Mouse (Mus musculus): ENCODE results near the gene Rft1. TPM values are rescaled to one million over a fixed set of nuclear protein-coding genes. Genes with fewer than 3 reads are reported as not detected.

The Rft1 gene
- polyA plus RNA-seq, 1 experiment from 2014 or later = 7.0 TPM

DNA sequence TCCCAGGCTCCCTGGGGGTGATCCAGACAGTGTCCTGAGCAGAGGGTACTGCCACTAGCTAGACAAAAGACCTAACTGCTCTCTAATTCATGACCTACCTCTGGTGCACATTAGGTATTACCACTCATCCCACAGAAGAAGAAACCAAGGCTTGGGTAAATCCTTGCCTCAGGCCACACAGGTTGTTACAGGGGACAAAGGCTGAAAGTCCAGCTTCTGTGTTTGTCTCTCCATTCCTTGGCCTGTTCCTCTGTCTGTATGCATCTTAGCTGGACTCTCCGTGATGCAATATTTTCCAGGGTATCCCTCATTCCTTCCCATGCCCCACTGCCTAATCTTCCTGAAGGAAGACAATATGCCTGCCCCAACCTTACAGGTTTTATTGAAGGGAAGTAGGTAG lies 19.7 kb upstream of the Rft1 start:
- no peak for DNase-seq
- Histone ChIP-seq H3K9me3 (ENCODE audit: low read length) (no peaks in the 10 kb centered on the region), H3K27me3 (ENCODE audit: insufficient read depth, low read length) (no peaks in the 10 kb centered on the region), H3K36me3 (replicated peaks; ENCODE audit: insufficient read depth, low read length) (no peaks in the 10 kb centered on the region), H3K4me1 (ENCODE audit: insufficient read depth) (peaks cover 12% of the 10 kb centered on the region), H3K9ac (replicated peaks) (no peak overlapping the region), H3K4me2 (ENCODE audit: low read depth, low read length) (no peak overlapping the region), H3K4me3 (ENCODE audit: low read depth, low read length) (no peak overlapping the region), H3K27ac (ENCODE audit: low read depth) (no peak overlapping the region)
- TF ChIP-seq EP300 (IDR thresholded peaks at IDR 0.05; ENCODE audit: low read depth) = no peak
- TF ChIP-seq CTCF (IDR thresholded peaks at IDR 0.05; ENCODE audit: low read depth) = no peak
- no peak for ATAC-seq
- WGBS (ENCODE audit: insufficient replicate concordance) = 82% methylated on average over 1 of the region's 1 CpGs

DNA sequence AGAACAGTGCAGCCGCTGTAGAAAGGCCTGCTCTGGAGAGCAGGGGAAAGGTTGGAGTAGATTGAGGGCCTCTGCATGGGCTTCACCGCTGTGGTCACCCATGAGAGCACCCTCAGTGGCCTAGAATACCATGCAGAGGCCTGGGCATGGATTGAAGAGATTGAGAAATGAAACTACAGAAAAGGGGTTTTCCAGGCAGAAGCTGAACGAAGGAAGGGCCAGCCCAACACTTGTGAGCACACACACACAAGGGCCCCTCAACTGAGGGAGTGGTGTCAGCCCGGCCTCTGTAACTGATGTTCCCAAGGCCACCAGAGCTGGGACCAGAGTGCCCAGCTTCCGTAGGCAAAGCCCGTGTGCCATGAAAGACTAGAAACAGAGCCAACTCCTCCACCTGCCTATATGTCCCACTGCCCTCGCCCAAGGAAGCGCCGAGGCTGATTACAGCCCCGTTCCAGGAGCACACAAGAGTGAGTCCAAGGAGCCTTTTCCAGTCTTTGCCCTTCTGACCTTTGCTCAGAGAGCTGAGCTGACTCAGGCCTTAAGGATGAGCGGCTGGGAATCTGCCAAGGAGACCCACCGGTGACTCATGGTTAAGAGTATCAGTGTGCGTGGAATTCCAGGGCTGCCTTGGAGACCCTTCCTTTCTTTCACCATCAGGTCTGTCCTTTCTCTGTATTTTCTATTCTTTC lies 18.8 kb upstream of the Rft1 start:
- Histone ChIP-seq H3K4me2 (ENCODE audit: low read depth, low read length) (no peak overlapping the region), H3K9ac (replicated peaks) (no peak overlapping the region), H3K27ac (ENCODE audit: low read depth) (no peak overlapping the region), H3K4me1 (ENCODE audit: insufficient read depth) (peaks cover 10% of the 10 kb centered on the region), H3K36me3 (replicated peaks; ENCODE audit: insufficient read depth, low read length) (no peaks in the 10 kb centered on the region), H3K27me3 (ENCODE audit: insufficient read depth, low read length) (no peaks in the 10 kb centered on the region), H3K4me3 (ENCODE audit: low read depth, low read length) (no peak overlapping the region), H3K9me3 (ENCODE audit: low read length) (no peaks in the 10 kb centered on the region)
- DNase-seq = no peak
- ATAC-seq = 0 out of 2 replicates have a peak, but pooled peaks have one; percentile 12
- WGBS (ENCODE audit: insufficient replicate concordance) = 75% methylated on average over 13 of the region's 13 CpGs
- TF ChIP-seq EP300 (IDR thresholded peaks at IDR 0.05; ENCODE audit: low read depth) = no peak
- TF ChIP-seq CTCF (IDR thresholded peaks at IDR 0.05; ENCODE audit: low read depth) = no peak

DNA sequence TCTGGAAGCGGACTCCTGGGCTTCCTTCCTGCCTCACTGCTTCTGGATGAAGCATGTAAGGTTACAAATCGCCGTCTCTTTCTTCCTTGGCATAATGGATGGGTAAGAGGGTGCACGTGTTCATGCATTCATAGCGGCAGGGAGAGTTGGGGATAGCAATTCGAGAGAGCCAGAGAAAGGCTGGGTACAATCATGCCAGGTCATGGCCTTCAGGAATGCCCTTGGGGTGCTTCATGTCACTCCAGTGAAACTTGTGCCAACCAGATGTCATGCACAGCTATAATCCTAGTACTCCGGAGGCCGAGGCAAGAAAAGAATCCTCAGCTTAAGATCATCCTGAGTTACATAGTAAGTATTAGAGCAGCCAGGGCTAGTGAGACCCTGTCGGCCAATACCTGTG lies 17.7 kb upstream of the Rft1 start:
- ATAC-seq (no peak), DNase-seq (no peak)
- WGBS (ENCODE audit: insufficient replicate concordance) = 79% methylated on average over 9 of the region's 9 CpGs

DNA sequence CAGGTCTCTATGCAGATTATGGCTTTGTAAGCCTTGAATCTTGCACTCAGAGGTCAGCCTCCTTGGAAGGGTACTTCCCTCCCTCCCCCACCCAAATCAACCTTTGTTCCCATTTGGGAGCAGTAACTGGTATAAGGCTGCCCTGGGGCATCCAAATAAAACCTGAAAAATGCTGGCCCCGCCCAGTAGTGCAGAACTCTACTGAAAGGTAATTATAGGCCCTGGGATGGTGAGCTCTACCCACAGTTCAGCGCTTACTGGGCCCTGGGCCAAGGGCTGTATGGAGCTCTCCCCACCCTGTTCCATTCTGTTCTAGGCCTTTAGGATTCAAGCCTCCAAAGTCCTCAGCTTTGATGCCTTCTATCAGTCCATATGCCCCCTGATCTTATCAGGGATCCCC lies 17.1 kb upstream of the Rft1 start:
- Histone ChIP-seq H3K36me3 (replicated peaks; ENCODE audit: insufficient read depth, low read length) (no peaks in the 10 kb centered on the region), H3K9me3 (ENCODE audit: low read length) (no peaks in the 10 kb centered on the region), H3K9ac (replicated peaks) (no peak overlapping the region), H3K4me1 (ENCODE audit: insufficient read depth) (peaks cover 9% of the 10 kb centered on the region), H3K27me3 (ENCODE audit: insufficient read depth, low read length) (no peaks in the 10 kb centered on the region), H3K27ac (ENCODE audit: low read depth) (no peak overlapping the region), H3K4me2 (ENCODE audit: low read depth, low read length) (no peak overlapping the region), H3K4me3 (ENCODE audit: low read depth, low read length) (no peak overlapping the region)
- ATAC-seq (no peak), DNase-seq (no peak)
- TF ChIP-seq EP300 (IDR thresholded peaks at IDR 0.05; ENCODE audit: low read depth) = no peak
- TF ChIP-seq CTCF (IDR thresholded peaks at IDR 0.05; ENCODE audit: low read depth) = no peak
- WGBS (ENCODE audit: insufficient replicate concordance) = 63% methylated on average over 2 of the region's 2 CpGs

More for the DNA sequence above, 17.7 kb upstream of the Rft1 start:
- peaks cover 11% of the 10 kb centered on the region for H3K4me1 ChIP-seq (ENCODE audit: insufficient read depth)
- no peak overlapping the region for H3K27ac ChIP-seq (ENCODE audit: low read depth)
- no peak for TF ChIP-seq EP300 (IDR thresholded peaks at IDR 0.05; ENCODE audit: low read depth)
- TF ChIP-seq CTCF (IDR thresholded peaks at IDR 0.05; ENCODE audit: low read depth) = no peak
- no peaks in the 10 kb centered on the region for H3K27me3 ChIP-seq (ENCODE audit: insufficient read depth, low read length)
- no peak overlapping the region for H3K9ac ChIP-seq (replicated peaks)
- no peaks in the 10 kb centered on the region for H3K36me3 ChIP-seq (replicated peaks; ENCODE audit: insufficient read depth, low read length)
- no peaks in the 10 kb centered on the region for H3K9me3 ChIP-seq (ENCODE audit: low read length)
- H3K4me3 ChIP-seq (ENCODE audit: low read depth, low read length) = no peak overlapping the region
- H3K4me2 ChIP-seq (ENCODE audit: low read depth, low read length) = no peak overlapping the region

DNA sequence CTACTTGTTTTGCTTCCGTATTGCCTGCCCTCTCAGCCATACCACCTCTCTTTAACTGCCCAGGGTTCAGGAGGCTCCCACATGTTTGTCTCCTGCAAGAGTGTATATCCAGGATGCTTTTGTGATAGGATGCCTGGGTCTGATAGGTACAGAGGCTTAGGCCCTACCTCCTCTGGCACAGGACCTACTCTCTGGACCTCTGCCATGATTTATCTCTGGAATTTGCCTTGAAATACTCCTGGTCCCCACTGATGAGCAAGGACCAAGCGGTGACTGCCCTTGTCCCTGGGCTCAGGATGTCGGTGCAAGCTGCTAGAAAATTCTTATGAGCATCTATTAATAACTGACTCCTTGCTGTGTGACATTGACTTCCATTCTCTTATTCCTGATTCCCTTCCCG lies 16.2 kb upstream of the Rft1 start:
- no peaks in the 10 kb centered on the region for H3K9me3 ChIP-seq (ENCODE audit: low read length)
- no peak for TF ChIP-seq EP300 (IDR thresholded peaks at IDR 0.05; ENCODE audit: low read depth)
- no peak for TF ChIP-seq CTCF (IDR thresholded peaks at IDR 0.05; ENCODE audit: low read depth)
- H3K4me2 ChIP-seq (ENCODE audit: low read depth, low read length) = no peak overlapping the region
- no peak for ATAC-seq
- no peaks in the 10 kb centered on the region for H3K27me3 ChIP-seq (ENCODE audit: insufficient read depth, low read length)
- WGBS (ENCODE audit: insufficient replicate concordance) = 72% methylated on average over 4 of the region's 4 CpGs
- no peak overlapping the region for H3K9ac ChIP-seq (replicated peaks)
- no peak overlapping the region for H3K27ac ChIP-seq (ENCODE audit: low read depth)
- no peak for DNase-seq
- H3K4me1 ChIP-seq (ENCODE audit: insufficient read depth) = peaks cover 7% of the 10 kb centered on the region
- H3K36me3 ChIP-seq (replicated peaks; ENCODE audit: insufficient read depth, low read length) = no peaks in the 10 kb centered on the region
- no peak overlapping the region for H3K4me3 ChIP-seq (ENCODE audit: low read depth, low read length)

DNA sequence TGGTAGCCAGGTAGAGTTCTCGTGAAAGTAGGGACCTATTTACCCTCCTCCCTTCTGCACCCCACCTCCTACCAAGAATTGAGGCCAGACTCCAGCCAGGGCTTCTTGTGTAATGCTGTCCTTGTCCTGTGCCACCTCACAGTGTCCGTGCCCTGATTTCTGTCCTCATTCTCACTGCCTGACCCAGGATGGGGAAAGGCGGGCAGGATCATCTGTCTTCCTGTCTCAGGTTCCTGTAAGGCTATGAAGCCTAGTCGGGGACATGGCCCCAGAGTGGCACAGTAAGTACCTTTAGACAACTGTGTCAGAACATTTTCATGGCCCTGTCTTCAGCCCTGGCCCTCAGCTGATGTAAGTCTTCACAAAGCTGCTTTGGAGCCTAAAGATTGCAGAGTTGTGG lies 15.5 kb upstream of the Rft1 start:
- H3K9me3 ChIP-seq (ENCODE audit: low read length) = no peaks in the 10 kb centered on the region
- no peak overlapping the region for H3K4me3 ChIP-seq (ENCODE audit: low read depth, low read length)
- 64% methylated on average over 4 of the region's 4 CpGs for whole genome bisulfite sequencing (ENCODE audit: insufficient replicate concordance)
- no peaks in the 10 kb centered on the region for H3K27me3 ChIP-seq (ENCODE audit: insufficient read depth, low read length)
- H3K36me3 ChIP-seq (replicated peaks; ENCODE audit: insufficient read depth, low read length) = no peaks in the 10 kb centered on the region
- H3K4me1 ChIP-seq (ENCODE audit: insufficient read depth) = peaks cover 7% of the 10 kb centered on the region
- no peak overlapping the region for H3K4me2 ChIP-seq (ENCODE audit: low read depth, low read length)
- no peak overlapping the region for H3K9ac ChIP-seq (replicated peaks)
- ATAC-seq = no peak
- no peak overlapping the region for H3K27ac ChIP-seq (ENCODE audit: low read depth)
- no peak for DNase-seq
- TF ChIP-seq EP300 (IDR thresholded peaks at IDR 0.05; ENCODE audit: low read depth) = no peak
- TF ChIP-seq CTCF (IDR thresholded peaks at IDR 0.05; ENCODE audit: low read depth) = no peak
